Mouse (Mus musculus): ENCODE results near the gene Foxn1.

Foxn1 gene

GRCm38 (mm10) chr11:78358330-78359007, 27.9 kb downstream of the Foxn1 start:
- DNase-seq (ENCODE audit: low spot score in 2 of 2): no peak

DNA sequence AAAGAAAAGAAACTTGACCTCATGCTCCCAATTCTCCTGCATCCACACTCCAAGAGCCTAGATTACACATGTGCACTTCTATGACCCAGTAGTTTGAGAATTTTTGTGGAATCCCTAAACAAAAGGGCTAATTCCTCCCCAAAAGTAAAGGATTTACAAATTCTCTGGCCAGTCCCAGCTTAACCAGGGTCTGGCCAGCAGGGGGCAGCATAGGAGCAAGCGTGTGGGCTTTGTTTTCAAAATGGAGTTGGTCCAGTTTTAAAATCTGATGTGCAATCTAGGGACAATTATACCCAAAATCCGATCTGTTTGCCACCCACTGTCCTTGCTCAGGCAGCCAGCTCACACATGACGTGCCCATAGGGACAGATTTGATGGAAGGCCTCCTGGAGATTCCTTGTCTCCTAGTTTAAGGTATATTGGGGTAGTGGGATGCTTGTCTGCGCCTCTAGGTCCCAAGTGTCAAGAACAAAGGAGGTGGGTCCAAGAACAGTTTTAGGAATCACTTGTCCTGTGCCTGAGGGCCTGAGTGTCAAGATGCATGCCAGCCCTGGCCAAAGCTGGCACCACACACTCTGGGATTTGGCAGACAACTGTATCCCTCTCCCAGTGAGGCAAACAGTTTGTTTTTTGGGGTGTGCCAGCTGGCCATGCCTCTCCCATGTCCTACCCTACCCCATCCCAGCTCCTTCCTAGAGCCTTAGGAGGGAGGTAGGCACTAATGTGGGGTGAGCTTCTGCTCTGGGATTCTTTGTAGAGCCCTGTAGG, 30.7 kb downstream of the Foxn1 start:
- DNase-seq (ENCODE audit: low spot score in 2 of 2): peak in 1 of 2 experiments; percentile 10

- no peak for DNase-seq (ENCODE audit: low spot score in 2 of 2)
Measured at GRCm38 (mm10) chr11:78354905-78355304, 31.5 kb downstream of the Foxn1 start.

GRCm38 (mm10) chr11:78353081-78353480, 33.3 kb downstream of the Foxn1 start:
- DNase-seq (ENCODE audit: low spot score in 2 of 2): no peak

GRCm38 (mm10) chr11:78349441-78350358, 36.7 kb downstream of the Foxn1 start:
- no peak for DNase-seq (ENCODE audit: low spot score in 2 of 2)

DNA sequence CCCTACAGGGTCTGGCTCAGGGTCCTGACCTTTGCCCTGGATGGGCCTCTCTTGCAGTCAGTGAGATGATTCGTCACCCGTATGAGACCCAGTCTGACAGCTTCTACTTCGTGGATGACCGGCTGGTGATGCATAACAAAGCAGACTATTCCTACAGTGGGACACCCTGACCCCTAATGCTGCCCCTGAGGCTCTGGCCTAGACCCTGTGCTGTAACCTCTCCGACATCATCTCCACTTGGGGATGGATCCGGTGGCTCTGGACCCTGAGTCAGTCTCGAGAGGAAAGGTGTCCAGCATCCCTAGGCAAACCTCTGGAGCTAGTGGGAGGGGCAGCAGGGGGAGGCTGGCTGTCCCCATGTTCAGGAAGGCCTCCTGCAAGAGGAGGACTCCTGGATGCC, 37.9 kb downstream of the Foxn1 start:
- DNase-seq (ENCODE audit: low spot score in 2 of 2): no peak

DNA sequence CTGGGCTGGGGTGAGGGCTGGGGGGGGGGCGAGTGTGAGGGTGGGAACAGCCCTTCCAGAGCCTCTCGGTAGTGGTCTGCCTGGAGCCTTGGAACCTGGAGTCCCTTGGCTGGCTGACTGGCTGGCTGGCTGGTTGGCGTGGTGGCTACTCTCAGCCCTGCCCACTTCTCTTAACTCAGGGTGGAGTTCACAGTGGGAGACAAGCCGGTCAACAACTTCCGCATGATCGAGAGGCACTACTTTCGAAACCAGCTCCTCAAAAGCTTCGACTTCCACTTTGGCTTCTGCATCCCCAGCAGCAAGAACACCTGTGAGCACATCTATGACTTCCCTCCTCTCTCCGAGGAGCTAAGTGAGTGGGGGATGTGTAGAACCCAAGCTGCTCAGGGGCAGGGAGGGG, 38.5 kb downstream of the Foxn1 start:
- no peak for DNase-seq (ENCODE audit: low spot score in 2 of 2)

GRCm38 (mm10) chr11:78347070-78347754, 39.1 kb downstream of the Foxn1 start:
- DNase-seq (ENCODE audit: low spot score in 2 of 2): peak; percentile 59 to 61

GRCm38 (mm10) chr11:78346326-78347069, 39.9 kb downstream of the Foxn1 start:
- no peak for DNase-seq (ENCODE audit: low spot score in 2 of 2)

GRCm38 (mm10) chr11:78345801-78346200, 40.6 kb downstream of the Foxn1 start:
- peak in 1 of 2 experiments; percentile 15 for DNase-seq (ENCODE audit: low spot score in 2 of 2)

DNA sequence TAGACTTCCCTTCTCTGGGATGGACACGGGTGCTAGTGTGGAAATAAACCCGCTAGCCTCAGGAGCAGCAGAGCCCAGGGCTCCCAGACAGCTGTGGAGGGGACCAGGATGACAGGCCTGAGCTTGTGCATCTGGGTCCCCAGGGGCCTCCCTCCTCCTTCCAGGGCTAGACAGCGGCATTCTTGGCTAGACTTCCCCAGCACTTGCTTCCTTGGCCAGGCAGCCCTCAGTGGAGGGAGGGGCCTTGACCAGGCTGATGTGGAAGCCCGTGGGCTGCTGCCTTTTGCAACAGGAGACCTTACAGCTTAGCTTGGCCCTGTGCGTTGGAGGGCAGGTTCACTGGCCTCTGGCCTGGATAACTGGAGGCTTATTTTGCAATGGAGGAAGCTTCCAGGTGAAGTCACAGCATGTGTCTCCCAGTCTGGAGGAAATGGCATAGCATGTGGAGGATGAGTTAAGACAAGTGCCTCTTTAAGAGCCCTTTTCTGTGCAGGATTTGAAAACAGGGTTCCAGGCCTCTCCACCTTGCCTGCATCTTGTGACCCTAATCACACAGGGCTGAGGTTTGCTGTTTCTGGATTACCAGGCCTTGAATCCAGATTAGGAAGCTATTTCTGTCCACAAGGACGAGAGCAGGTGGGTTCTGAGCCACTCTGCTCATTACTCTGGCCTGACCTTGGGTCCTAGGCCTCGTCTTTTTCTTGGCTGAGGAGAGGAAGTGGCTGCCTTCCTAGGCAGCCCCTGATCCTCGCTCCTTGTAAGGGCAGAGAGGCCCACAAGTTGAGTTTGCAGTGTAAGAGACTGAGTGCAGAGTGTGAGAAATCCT, 41.3 kb downstream of the Foxn1 start:
- peak; percentile 76 to 77 for DNase-seq (ENCODE audit: low spot score in 2 of 2)

- DNase-seq (ENCODE audit: low spot score in 2 of 2): no peak
Measured at GRCm38 (mm10) chr11:78344328-78344889, 41.9 kb downstream of the Foxn1 start.

DNA sequence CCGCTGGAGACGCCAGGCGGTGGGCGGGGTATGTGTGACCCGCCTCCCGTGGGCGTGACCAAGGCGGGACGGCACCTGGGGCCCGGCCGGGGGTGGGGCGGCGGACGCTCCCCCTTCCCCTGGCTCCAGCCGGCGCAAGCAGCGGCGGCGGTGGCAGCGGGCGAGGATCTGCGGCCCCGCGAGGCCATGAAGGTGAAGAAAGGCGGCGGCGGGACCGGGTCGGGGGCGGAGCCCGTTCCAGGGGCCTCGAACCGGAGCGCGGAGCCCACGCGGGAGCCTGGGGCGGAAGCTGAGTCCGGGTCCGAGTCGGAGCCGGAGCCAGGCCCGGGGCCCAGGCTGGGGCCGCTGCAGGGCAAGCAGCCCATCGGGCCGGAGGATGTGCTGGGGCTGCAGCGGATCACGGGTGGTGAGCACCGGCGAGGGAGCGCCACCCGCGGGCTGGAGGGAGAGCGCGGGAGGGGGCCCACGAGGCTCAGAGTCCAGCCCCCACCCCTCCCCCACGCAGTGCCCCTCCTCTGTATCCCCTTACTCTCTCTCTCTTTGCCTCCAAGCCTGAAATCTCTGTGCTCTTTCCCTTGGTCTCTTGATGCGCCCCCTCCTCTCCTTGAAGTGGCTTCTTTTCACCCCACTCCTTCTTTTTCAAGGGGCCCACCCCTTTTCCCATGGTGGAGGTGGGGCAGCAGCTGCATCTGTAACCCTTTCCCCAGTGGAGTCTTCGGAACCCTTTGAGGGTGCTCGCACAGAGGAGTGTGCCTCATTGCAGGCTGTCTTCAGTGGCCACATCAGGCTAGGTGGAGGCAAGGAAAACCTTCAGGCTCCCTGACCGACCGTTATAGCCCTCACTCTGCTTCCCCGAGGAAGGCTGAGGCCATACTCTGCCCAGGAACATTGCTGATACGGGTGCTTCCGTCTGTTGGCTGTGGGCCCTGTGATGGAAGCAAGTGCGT, 42.7 kb downstream of the Foxn1 start, which contains the start of gene Unc119:
Unc119 (plus strand) TSS at position 102 of the 947 bp plus-strand sequence.
- DNase-seq (ENCODE audit: low spot score in 2 of 2): peak; percentile 67 to 68

GRCm38 (mm10) chr11:78341702-78342101, 44.7 kb downstream of the Foxn1 start:
- DNase-seq (ENCODE audit: low spot score in 2 of 2): no peak

DNA sequence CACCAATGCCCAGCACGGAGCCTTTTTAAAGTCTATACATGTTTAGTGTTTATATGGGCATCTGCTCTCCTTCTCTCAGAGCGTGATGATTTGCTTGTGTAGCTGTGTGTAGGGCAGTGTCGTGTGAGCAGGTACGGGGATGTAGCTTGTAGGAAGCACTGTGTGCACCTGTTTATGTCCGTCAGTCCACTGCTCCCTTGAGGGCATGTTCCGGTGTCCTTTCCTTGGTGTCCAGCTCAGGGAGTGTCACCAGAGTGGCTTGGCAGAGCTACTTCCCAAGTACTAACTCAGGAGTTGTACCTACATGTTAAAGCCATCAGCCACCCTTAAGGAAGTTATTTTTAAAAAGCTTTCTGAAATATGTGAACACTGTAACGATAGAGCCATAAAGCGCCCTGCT, 49.3 kb downstream of the Foxn1 start:
- DNase-seq (ENCODE audit: low spot score in 2 of 2): no peak

GRCm38 (mm10) chr11:78333992-78334391, 52.4 kb downstream of the Foxn1 start:
- DNase-seq (ENCODE audit: low spot score in 2 of 2): no peak

DNA sequence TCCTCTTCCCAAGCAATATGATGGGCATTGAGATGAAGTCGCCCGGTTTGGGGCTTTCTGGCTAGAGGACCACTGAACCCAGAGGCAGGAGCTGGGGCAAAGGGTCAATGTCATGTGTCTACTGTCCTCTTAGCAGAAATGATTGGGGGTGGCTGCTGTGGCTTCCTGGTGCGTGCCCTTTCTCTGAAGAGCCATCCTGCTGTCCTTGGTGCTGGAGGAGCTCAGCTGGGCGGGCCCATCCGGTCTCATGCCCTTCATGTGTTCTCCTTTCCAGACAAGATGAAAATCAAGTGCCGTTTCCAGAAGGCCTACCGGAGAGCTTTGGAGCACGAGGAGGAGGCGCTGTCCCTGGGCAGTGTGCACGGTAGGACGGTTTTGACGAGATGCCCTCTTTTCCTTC, 53.7 kb downstream of the Foxn1 start:
- no peak for DNase-seq (ENCODE audit: low spot score in 2 of 2)

DNA sequence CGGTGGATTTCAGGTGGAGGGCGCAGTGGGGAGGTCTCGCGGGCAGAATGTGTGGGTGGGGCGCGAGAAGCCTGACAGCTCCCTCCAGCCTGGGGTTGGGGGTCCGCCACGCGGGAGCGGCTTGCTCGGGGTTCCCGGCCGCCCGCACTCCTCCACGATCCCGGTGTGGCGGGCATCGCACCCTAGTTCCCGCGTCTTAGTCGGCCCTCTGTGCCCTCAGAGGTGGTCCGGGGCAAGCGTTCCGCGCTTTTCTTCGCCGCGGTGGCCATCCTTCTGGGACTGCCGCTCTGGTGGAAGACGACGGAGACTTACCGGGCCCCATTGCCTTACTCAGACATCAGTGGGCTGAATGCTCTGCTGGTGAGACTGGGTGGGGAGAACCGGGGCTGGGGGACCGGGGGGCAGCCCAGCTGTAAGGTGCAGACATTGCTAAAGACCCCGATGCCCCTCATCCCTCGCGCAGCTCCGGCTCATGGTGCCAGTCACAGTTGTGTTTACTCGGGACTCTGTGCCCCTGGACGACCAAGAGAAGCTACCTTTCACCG, 57.8 kb downstream of the Foxn1 start:
- no peak for DNase-seq (ENCODE audit: low spot score in 2 of 2)
